Mouse (Mus musculus) limb, embryonic 12.5 days (tissue): ENCODE results near the gene Ggt6. TPM values are rescaled to one million over a fixed set of nuclear protein-coding genes. Genes with fewer than 3 reads are reported as not detected.

Experiments
- ATAC-seq: fragments of 200-750 bp; cut with Nextera tagmentation; 2 replicates; pipeline ENCODE4 v1.8.0; 2017; ENCODE audit warnings: low read depth, moderate TSS enrichment; ENCODE audit not compliant: insufficient number of reproducible peaks, insufficient read depth, low FRiP score, low TSS enrichment
- H3K27ac ChIP-seq: fragments of 300-500 bp; sonication (generic); 2 replicates; pipeline ENCODE4 v1.5.1; 2016; ENCODE audit warnings: mild to moderate bottlenecking, moderate library complexity
- H3K27me3 ChIP-seq: fragments of 300-500 bp; sonication (generic); 2 replicates; pipeline ENCODE4 v1.6.1; 2016; ENCODE audit warnings: mild to moderate bottlenecking, moderate library complexity
- H3K36me3 ChIP-seq: fragments of 300-500 bp; sonication (generic); 2 replicates; pipeline ENCODE4 v1.6.1; 2016; ENCODE audit warnings: mild to moderate bottlenecking, moderate library complexity
- H3K4me1 ChIP-seq: fragments of 300-500 bp; sonication (generic); replicated peaks from 2 replicates; pipeline ENCODE4 v1.6.1; 2016
- H3K4me2 ChIP-seq: fragments of 300-500 bp; sonication (generic); 2 replicates; pipeline ENCODE4 v1.6.1; 2016; ENCODE audit warnings: mild to moderate bottlenecking, moderate library complexity
- H3K4me3 ChIP-seq: fragments of 300-500 bp; sonication (generic); replicated peaks from 2 replicates; pipeline ENCODE4 v1.5.1; 2016; ENCODE audit warnings: mild to moderate bottlenecking
- H3K9ac ChIP-seq: fragments of 300-500 bp; sonication (generic); replicated peaks from 2 replicates; pipeline ENCODE4 v1.6.1; 2016; ENCODE audit warnings: mild to moderate bottlenecking, moderate library complexity
- H3K9me3 ChIP-seq: fragments of 300-500 bp; sonication (generic); 2 replicates; pipeline ENCODE4 v1.6.1; 2016; ENCODE audit warnings: mild to moderate bottlenecking, moderate library complexity
- WGBS: fragments of 180-500 bp; shearing (Covaris S2); methylation state at CpG from one replicate; pipeline ENCODE4 v1.1.7; 2016; 5-methylcytosine and 5-hydroxymethylcytosine counted together
- polyA plus RNA-seq: library from polyadenylated mRNA; unstranded; fragments of >200 nt; fragmentation: Nextera tagmentation; extraction: Ambion mirVana; gene quantifications from 2 replicates; pipeline ENCODE4 v1.2.1, GENCODE M21; 2016

Ggt6 gene
- polyA plus RNA-seq, 1 experiment from 2014 or later, result 0.15 TPM

GRCm38 (mm10) chr11:72411093-72411921, 24.0 kb upstream of the Ggt6 start, which contains the start of gene Smtnl2:
TSS of gene Smtnl2 (minus strand) at chr11:72411713.
- Histone ChIP-seq H3K27ac (peak within 1 kb of the TSS; percentile 70), H3K9ac (peak within 1 kb of the TSS; percentile 69), H3K36me3 (no peaks in the 10 kb centered on the region), H3K4me2 (peak within 1 kb of the TSS; percentile 98), H3K4me1 (peaks cover 57% of the 10 kb centered on the region), H3K4me3 (peak within 1 kb of the TSS; percentile 69), H3K9me3 (no peaks in the 10 kb centered on the region), H3K27me3 (peaks cover 51% of the 10 kb centered on the region)
- under 1% methylated on average over 86 of the region's 86 CpGs for WGBS
- ATAC-seq, result peak; percentile 80

GRCm38 (mm10) chr11:72411945-72412344, 23.4 kb upstream of the Ggt6 start:
- peaks cover 58% of the 10 kb centered on the region for H3K4me1 ChIP-seq
- H3K9ac ChIP-seq, result peak overlapping the region; percentile 69; the same call in 1 of the 2 replicates
- H3K4me3 ChIP-seq, result peak overlapping the region; percentile 69
- H3K27me3 ChIP-seq, result peaks cover 45% of the 10 kb centered on the region
- no peaks in the 10 kb centered on the region for H3K36me3 ChIP-seq
- no peaks in the 10 kb centered on the region for H3K9me3 ChIP-seq
- H3K27ac ChIP-seq, result no peak overlapping the region
- peak overlapping the region; percentile 98 for H3K4me2 ChIP-seq
- 33% methylated on average over 9 of the region's 9 CpGs for WGBS
- ATAC-seq, result no peak; the same call in 1 of the 2 replicates

- H3K4me1 ChIP-seq, result peaks cover 58% of the 10 kb centered on the region
- ATAC-seq, result no peak
- H3K36me3 ChIP-seq, result no peaks in the 10 kb centered on the region
- 67% methylated on average over 7 of the region's 7 CpGs for WGBS
- no peak overlapping the region for H3K9ac ChIP-seq
- no peak overlapping the region for H3K27ac ChIP-seq
- no peak overlapping the region for H3K4me2 ChIP-seq
- no peaks in the 10 kb centered on the region for H3K9me3 ChIP-seq
- H3K4me3 ChIP-seq, result no peak overlapping the region
- peaks cover 34% of the 10 kb centered on the region for H3K27me3 ChIP-seq
Measured at GRCm38 (mm10) chr11:72413016-72413415, 22.3 kb upstream of the Ggt6 start.

- Histone ChIP-seq H3K4me1 (peaks cover 58% of the 10 kb centered on the region), H3K4me2 (no peak overlapping the region), H3K9me3 (no peaks in the 10 kb centered on the region), H3K27me3 (peaks cover 27% of the 10 kb centered on the region), H3K4me3 (no peak overlapping the region), H3K9ac (no peak overlapping the region), H3K27ac (no peak overlapping the region), H3K36me3 (no peaks in the 10 kb centered on the region)
- no peak for ATAC-seq
- 59% methylated on average over 5 of the region's 5 CpGs for WGBS
Measured at GRCm38 (mm10) chr11:72413601-72414190, 21.6 kb upstream of the Ggt6 start.

GRCm38 (mm10) chr11:72415155-72415554, 20.2 kb upstream of the Ggt6 start:
- peaks cover 12% of the 10 kb centered on the region for H3K27me3 ChIP-seq
- peaks cover 43% of the 10 kb centered on the region for H3K4me1 ChIP-seq
- H3K9me3 ChIP-seq, result no peaks in the 10 kb centered on the region
- H3K9ac ChIP-seq, result no peak overlapping the region
- 72% methylated on average over 8 of the region's 8 CpGs for WGBS
- no peak overlapping the region for H3K4me2 ChIP-seq
- H3K4me3 ChIP-seq, result no peak overlapping the region
- H3K27ac ChIP-seq, result no peak overlapping the region
- no peak for ATAC-seq
- no peaks in the 10 kb centered on the region for H3K36me3 ChIP-seq

GRCm38 (mm10) chr11:72416666-72417065, 18.7 kb upstream of the Ggt6 start:
- Histone ChIP-seq H3K9me3 (no peaks in the 10 kb centered on the region), H3K4me3 (no peak overlapping the region), H3K27me3 (peaks cover 4% of the 10 kb centered on the region), H3K4me1 (peaks cover 31% of the 10 kb centered on the region), H3K36me3 (no peaks in the 10 kb centered on the region), H3K4me2 (no peak overlapping the region), H3K27ac (0 out of 2 replicates have a peak overlapping the region, but pooled peaks have one; percentile 7), H3K9ac (no peak overlapping the region)
- no peak for ATAC-seq
- 86% methylated on average over 5 of the region's 5 CpGs for WGBS

GRCm38 (mm10) chr11:72417376-72417775, 17.9 kb upstream of the Ggt6 start:
- Histone ChIP-seq H3K27me3 (peaks cover 4% of the 10 kb centered on the region), H3K4me3 (no peak overlapping the region), H3K36me3 (no peaks in the 10 kb centered on the region), H3K9me3 (no peaks in the 10 kb centered on the region), H3K27ac (0 out of 2 replicates have a peak overlapping the region, but pooled peaks have one; percentile 7), H3K4me1 (peaks cover 28% of the 10 kb centered on the region), H3K4me2 (peak overlapping the region; percentile 17; the same call in 1 of the 2 replicates), H3K9ac (no peak overlapping the region)
- 10% methylated on average over 4 of the region's 4 CpGs for WGBS
- ATAC-seq, result peak; percentile 54; the same call in 1 of the 2 replicates

- H3K27ac ChIP-seq, result peak overlapping the region; percentile 7; the same call in 1 of the 2 replicates
- ATAC-seq, result no peak
- H3K9me3 ChIP-seq, result no peaks in the 10 kb centered on the region
- 44% methylated on average over 8 of the region's 8 CpGs for WGBS
- H3K27me3 ChIP-seq, result peaks cover 4% of the 10 kb centered on the region; the same call in 1 of the 2 replicates
- no peak overlapping the region for H3K9ac ChIP-seq
- no peak overlapping the region for H3K4me2 ChIP-seq
- H3K4me3 ChIP-seq, result no peak overlapping the region
- peaks cover 24% of the 10 kb centered on the region for H3K4me1 ChIP-seq
- H3K36me3 ChIP-seq, result no peaks in the 10 kb centered on the region
Measured at GRCm38 (mm10) chr11:72418227-72418626, 17.1 kb upstream of the Ggt6 start.

GRCm38 (mm10) chr11:72419006-72419405, 16.3 kb upstream of the Ggt6 start:
- H3K4me2 ChIP-seq, result no peak overlapping the region
- H3K4me3 ChIP-seq, result no peak overlapping the region
- H3K4me1 ChIP-seq, result peaks cover 24% of the 10 kb centered on the region
- no peak for ATAC-seq
- peaks cover 4% of the 10 kb centered on the region; the same call in 1 of the 2 replicates for H3K27me3 ChIP-seq
- no peak overlapping the region for H3K27ac ChIP-seq
- 85% methylated on average over 6 of the region's 6 CpGs for WGBS
- no peaks in the 10 kb centered on the region for H3K9me3 ChIP-seq
- no peaks in the 10 kb centered on the region for H3K36me3 ChIP-seq
- no peak overlapping the region for H3K9ac ChIP-seq

GRCm38 (mm10) chr11:72420460-72421122, 14.7 kb upstream of the Ggt6 start:
- ATAC-seq, result no peak
- 88% methylated on average over 6 of the region's 6 CpGs for WGBS
- H3K9me3 ChIP-seq, result no peaks in the 10 kb centered on the region

More at GRCm38 (mm10) chr11:72420460-72421122, 14.7 kb upstream of the Ggt6 start:
- H3K36me3 ChIP-seq, result no peaks in the 10 kb centered on the region
- H3K4me2 ChIP-seq, result no peak overlapping the region
- no peak overlapping the region for H3K9ac ChIP-seq
- H3K4me3 ChIP-seq, result no peak overlapping the region
- no peak overlapping the region for H3K27ac ChIP-seq
- H3K4me1 ChIP-seq, result peaks cover 27% of the 10 kb centered on the region
- no peaks in the 10 kb centered on the region for H3K27me3 ChIP-seq
